Mouse (Mus musculus) left cerebral cortex, postnatal 14 days (tissue): Measurements from ENCODE around the gene Slf2. TPM values are rescaled to one million over a fixed set of nuclear protein-coding genes. Genes with fewer than 3 reads are reported as not detected.
A peak's percentile ranks its signal among the peaks of the same experiment; 100 is the strongest.

Experiments
- DNase-seq, 2 experiments: peaks; one replicate each; pipeline ENCODE4 v3.0.0; 2021 to 2022; ENCODE audit warnings: low spot score in 2 of 2, mixed read lengths in 1 of 2
- intact Hi-C: fragments of 180-260 bp; cut with DNase I; formaldehyde crosslinking; loops from one replicate; pipeline ENCODE4 v1.15.1; 2025
- total RNA-seq, 2 experiments: library from RNA; stranded (reverse); gene quantifications; 2 replicates each; pipeline ENCODE4 v1.2.3; 2021

Slf2 gene
- total RNA-seq, 2 experiments from 2014 or later: 31.8 to 32.2 TPM

GRCm38 (mm10) chr19:44904141-44904720 lies 26.7 kb upstream of the Slf2 start:
- DNase-seq: no peak

GRCm38 (mm10) chr19:44905316-44905715 lies 25.6 kb upstream of the Slf2 start:
- intact Hi-C loops: no loop called here
- no peak for DNase-seq

More at GRCm38 (mm10) chr19:44904141-44904720, 26.7 kb upstream of the Slf2 start:
- intact Hi-C loops: no loop called here

GRCm38 (mm10) chr19:44907851-44908690 lies 22.9 kb upstream of the Slf2 start:
- intact Hi-C loops: no loop called here
- DNase-seq: peak; percentile 48 to 60

GRCm38 (mm10) chr19:44908836-44909460 lies 22.0 kb upstream of the Slf2 start:
- intact Hi-C loops: no loop called here

GRCm38 (mm10) chr19:44914481-44915249 lies 16.3 kb upstream of the Slf2 start:
- intact Hi-C loops: no loop called here
- DNase-seq: peak in 1 of 2 experiments; percentile 17

More at GRCm38 (mm10) chr19:44908836-44909460, 22.0 kb upstream of the Slf2 start:
- DNase-seq: no peak

GRCm38 (mm10) chr19:44918171-44918570 lies 12.8 kb upstream of the Slf2 start:
- intact Hi-C loops: no loop called here
- DNase-seq: no peak

- DNase-seq: no peak
- intact Hi-C loops: no loop called here
These were observed 9.3 kb upstream of the Slf2 start for GRCm38 (mm10) chr19:44921466-44922139.

- intact Hi-C loops: no loop called here
These were observed 8.4 kb upstream of the Slf2 start for GRCm38 (mm10) chr19:44922521-44922920.

GRCm38 (mm10) chr19:44924699-44925098 lies 6.3 kb upstream of the Slf2 start:
- no peak for DNase-seq
- intact Hi-C loops: no loop called here

More at GRCm38 (mm10) chr19:44922521-44922920, 8.4 kb upstream of the Slf2 start:
- no peak for DNase-seq

GRCm38 (mm10) chr19:44926781-44927180 lies 4.2 kb upstream of the Slf2 start:
- no peak for DNase-seq
- intact Hi-C loops: no loop called here

- DNase-seq: no peak
- intact Hi-C loops: no loop called here
These were observed 3.7 kb upstream of the Slf2 start for GRCm38 (mm10) chr19:44927250-44927649.

- peak in 1 of 2 experiments; percentile 50 for DNase-seq
- intact Hi-C loops: no loop called here
These were observed 2.8 kb upstream of the Slf2 start for GRCm38 (mm10) chr19:44928185-44928584.

- intact Hi-C loops: no loop called here
- no peak for DNase-seq
These were observed 1.7 kb upstream of the Slf2 start for GRCm38 (mm10) chr19:44929251-44929650.

- intact Hi-C loops: no loop called here
- no peak for DNase-seq
These were observed 1.3 kb upstream of the Slf2 start for GRCm38 (mm10) chr19:44929663-44930062.

GRCm38 (mm10) chr19:44930122-44930521 lies 829 bp upstream of the Slf2 start:
- intact Hi-C loops: no loop called here

GRCm38 (mm10) chr19:44931454-44931759 lies 456 bp downstream of the Slf2 start:
- intact Hi-C loops: no loop called here

More at GRCm38 (mm10) chr19:44930122-44930521, 829 bp upstream of the Slf2 start:
- DNase-seq: no peak

GRCm38 (mm10) chr19:44932051-44932450 lies 1.1 kb downstream of the Slf2 start:
- intact Hi-C loops: no loop called here
- DNase-seq: no peak

More at GRCm38 (mm10) chr19:44931454-44931759, 456 bp downstream of the Slf2 start:
- DNase-seq: peak; percentile 85 to 87

- intact Hi-C loops: no loop called here
- no peak for DNase-seq
These were observed 2.2 kb downstream of the Slf2 start for GRCm38 (mm10) chr19:44933136-44933535.

GRCm38 (mm10) chr19:44959633-44960032 lies 28.7 kb downstream of the Slf2 start:
- intact Hi-C loops: no loop called here
- no peak for DNase-seq
